Mouse (Mus musculus): ENCODE results near the gene Ddb2.

The Ddb2 gene

GRCm38 (mm10) chr2:91183711-91184405, 52.9 kb downstream of the Ddb2 start, which contains the start of gene Madd:
Madd (minus strand) TSS chr2:91183837.
- peak; percentile 31 for DNase-seq

GRCm38 (mm10) chr2:91183148-91183513, 53.7 kb downstream of the Ddb2 start:
- peak; percentile 96 for DNase-seq

DNA sequence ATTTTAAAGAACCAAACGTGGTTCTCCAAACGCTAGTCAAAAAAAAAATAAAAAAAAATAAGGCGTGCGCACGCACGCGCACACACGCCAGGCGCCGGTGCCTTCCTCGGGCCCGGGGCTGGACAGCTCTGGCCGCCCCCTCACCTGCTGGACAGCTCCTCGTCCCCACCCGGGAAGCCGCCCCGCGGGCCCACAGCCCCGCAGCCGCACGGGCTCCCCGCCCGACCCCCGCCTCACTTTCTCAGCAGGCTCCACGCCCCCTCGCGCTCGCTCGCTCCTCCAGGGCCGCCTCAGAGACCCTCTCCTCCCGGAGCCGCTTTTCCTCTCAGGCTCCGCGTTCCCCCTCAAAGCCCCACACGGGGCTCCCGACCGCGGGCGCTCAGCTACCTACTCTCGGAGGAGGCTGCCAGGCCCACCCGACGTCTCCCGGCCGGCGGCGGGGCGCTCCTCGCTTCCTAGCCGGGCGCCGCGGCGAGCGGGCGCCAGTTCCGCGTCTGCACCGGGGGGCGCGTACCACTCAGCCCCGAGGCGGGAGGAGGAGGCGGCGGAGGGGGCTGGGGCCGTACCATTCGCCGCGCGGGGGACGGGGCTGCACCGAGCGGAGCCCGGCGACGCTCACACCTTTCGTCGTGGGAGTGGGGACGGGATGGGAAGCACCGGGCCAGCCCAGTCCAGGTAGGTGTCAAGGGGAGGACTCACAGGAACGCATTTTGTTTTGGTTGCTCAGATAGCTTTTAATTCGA, 54.2 kb downstream of the Ddb2 start:
- DNase-seq = peak; percentile 85

- no peak for DNase-seq
Observed at GRCm38 (mm10) chr2:91182016-91182404, 54.8 kb downstream of the Ddb2 start.

- no peak for DNase-seq
Observed at GRCm38 (mm10) chr2:91180706-91181105, 56.1 kb downstream of the Ddb2 start.

- DNase-seq = no peak
Observed at GRCm38 (mm10) chr2:91179825-91180224, 57.0 kb downstream of the Ddb2 start.

DNA sequence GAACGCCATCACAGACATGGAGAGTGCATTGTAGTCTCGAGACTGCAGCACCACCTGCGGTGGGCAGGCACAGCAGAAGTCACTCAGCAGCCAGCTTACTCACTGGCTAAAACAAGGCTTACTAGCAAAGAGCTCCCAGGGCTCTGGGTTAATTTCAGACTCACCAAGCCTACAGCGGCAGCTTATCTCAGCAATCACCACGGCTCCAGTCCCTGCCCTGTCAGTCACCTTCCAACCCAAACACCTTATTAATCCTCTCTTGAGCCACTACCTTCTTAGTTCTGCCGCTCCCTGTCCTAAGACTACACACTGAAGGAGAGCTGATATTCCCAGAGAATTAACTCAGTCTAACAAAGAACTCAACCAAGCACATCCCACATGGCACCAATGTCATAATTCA, 60.5 kb downstream of the Ddb2 start:
- no peak for DNase-seq

DNA sequence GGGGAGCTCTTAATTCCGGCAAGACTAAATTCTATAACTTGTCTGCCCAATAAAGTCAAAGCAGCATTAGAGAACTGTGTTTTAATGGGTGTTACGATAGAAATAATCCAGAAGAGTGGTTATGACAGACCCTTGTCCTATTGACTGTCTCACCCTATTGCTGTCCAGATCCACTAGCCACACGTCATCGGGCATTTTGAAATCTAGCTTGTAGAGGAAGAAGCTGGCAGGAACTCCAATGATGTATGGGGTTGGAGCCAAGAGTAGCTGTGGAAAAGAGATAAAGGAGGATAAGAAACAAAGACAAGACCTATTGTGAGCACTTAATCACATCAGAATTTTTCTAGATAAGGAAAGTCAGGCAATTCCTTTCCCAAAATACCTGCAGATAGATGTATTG, 61.3 kb downstream of the Ddb2 start:
- no peak for DNase-seq

DNA sequence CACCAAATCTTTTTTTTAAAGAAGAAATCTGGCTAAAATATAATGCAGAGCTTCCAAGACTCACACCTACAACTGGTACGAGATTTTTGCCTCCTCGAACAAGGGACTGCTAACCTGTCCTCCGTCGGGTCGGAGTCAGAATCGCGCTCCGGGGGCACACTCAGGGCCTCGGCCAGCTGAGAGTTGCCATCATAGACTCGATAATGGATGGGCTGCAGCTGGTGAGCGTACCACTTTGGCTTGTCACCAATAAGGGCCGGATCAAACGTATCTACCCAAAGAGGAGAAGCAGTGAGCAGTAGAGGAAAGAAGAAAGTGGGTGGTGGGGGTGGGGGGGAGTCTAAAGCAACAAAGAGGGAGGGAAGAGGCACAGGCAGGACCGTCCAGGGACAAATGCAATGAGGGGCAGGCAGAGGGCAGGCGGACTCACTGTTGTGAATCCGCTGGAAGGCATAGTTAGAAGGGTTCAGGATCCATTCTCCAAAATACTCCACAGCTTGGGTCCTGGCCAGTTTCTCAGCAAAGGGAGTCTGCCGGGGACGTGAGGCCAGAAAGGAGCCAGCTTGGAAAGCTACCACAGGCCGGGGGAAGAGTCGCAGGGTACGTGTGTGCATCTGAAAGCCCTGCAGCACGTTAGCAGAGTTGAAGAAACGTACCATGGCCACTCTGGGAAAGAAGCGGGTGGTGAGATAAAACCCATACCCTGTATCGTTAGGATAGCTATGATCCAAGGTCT, 67.0 kb downstream of the Ddb2 start:
- no peak for DNase-seq

DNA sequence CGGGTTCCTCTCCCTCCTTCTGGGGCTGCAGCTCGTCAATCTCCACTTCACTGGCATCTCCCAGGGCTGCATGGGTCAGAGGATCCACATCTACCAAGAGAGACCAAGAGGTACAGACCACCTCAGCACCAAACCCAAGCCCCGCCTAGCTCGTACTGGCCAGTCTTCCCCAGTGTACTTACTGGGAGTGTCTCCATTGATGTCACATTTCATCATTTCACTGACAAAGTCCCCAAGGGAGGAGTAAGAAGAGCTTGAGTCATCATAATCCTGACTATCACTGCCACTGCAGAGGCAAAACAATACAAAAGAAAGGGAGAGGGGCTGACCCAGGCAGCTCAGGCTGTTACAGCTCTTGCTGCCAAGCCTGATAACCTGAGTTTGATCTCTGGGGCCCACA, 69.2 kb downstream of the Ddb2 start:
- no peak for DNase-seq

DNA sequence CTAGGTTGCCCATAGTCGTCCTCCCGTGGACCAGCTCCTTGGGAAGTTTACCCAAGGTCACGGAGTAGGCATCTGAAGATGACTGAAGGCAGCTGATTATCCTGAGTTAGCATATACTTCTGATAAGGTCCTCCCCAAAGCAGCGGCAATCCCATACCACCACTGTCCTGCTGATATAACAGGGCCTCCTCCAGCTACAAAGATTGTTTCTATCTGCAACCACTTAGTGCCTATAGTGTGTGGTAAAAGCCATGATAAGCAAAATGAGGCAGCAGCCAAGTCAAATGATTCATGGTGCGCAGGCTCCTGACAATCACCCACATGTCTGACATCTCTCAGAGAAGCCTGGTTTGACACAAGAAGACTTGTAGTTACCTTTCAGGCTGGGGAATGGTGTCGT, 71.8 kb downstream of the Ddb2 start:
- no peak for DNase-seq

GRCm38 (mm10) chr2:91163532-91163931, 73.2 kb downstream of the Ddb2 start:
- DNase-seq = no peak

DNA sequence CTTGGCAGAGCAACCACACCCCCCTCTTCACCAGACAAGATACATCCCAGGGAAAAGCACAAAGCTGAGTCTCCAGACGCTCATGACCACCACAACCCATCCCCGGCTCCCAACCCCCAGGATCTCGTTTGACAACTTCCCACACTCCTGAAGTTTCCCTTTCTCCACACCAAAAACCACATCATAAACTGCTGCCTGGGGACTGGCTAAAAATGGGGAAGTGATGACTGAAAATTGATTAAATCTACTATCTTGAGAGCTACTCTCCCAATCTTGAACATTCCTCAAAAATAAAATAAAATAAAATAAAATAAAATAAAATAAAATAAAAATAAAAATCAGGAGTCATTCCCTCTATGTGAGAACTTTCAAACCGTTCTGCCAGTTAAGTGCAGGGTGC, 73.8 kb downstream of the Ddb2 start:
- no peak for DNase-seq
